Mouse (Mus musculus): ENCODE data around the gene Krtap10-10.

Krtap10-10 gene

DNA sequence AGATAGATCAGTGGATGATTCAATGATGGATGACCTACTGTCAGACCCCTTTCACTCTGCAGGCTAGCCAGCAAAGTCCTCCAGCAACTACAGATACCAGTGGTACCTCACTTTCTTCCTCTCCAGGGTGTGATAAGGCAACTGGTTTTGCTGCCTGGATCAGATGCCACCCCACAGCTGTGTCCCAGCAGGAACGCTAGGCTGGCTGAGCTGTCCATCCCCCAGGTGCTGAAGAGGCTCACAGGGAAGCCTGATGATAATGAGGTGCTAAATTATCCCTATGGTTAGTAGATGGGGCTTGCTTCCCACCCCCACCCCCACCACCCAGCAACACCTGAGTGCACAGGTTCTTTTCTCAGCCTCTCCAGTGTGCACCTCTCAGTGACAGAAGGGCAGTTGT lies 31.8 kb downstream of the Krtap10-10 start:
- 50% methylated on average over 1 of the region's 1 CpGs for WGBS

DNA sequence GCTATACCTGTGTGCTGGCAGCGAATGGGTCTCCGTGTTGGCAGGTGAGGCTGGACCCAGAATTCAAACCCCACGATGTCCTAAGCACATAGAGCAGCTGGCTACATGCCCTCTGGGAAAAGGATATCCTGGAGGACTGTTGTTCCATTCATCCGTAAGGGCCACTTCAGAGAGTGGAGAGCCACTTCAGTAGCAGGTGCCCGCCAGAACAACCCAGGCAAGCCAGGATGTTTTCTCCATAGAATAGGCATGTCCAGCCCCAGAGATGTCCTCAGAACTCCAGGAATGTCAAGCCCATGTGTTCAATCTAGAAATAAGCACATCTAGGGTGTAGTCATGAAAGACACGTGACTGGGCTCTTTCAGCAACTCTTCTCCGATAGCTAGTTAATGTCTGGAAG lies 33.9 kb downstream of the Krtap10-10 start:
- 82% methylated on average over 7 of the region's 7 CpGs for WGBS

GRCm38 (mm10) chr10:77878985-77879384 lies 43.2 kb downstream of the Krtap10-10 start:
- WGBS, result 74% methylated on average over 6 of the region's 6 CpGs

DNA sequence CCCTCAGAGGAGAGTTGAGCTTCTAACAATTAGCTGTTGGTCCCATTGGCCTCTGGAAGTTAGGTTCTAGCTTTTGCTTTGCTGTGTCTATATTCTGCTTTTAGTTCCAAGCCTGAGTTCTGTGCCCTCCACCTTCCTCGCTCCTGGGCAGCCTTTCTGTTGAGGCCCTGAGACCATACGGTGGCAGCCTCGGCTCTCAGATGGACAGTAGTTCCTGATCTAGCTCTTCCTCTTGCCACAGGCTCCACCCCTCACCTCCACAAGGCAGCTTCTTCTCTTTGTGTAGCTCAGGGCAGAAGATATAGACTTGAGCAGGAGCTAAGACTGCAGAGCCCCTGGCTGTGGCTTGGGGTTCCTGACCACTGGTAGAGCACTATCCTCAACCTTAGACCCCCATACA lies 44.6 kb downstream of the Krtap10-10 start:
- 82% methylated on average over 3 of the region's 3 CpGs for WGBS

DNA sequence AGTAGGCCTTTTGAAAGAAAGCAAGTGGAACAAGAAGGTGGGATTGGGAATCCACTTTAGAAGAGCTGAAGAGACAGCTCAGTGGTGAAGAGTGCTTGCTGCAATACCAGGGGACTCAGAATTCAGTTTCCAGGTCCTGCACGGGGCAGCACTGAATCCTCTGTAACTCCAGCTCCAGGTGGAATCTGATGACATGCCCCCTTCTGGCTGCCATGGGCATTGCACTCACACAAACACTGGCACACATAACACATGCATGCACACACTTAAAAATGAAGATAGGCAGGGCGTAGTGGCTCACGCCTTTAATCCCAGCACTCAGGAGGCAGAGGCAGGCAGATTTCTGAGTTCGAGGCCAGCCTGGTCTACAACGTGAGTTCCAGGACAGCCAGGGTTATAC lies 46.8 kb downstream of the Krtap10-10 start:
- WGBS, result 89% methylated on average over 5 of the region's 5 CpGs

GRCm38 (mm10) chr10:77886007-77886747 lies 50.4 kb downstream of the Krtap10-10 start:
- WGBS, result 67% methylated on average over 12 of the region's 12 CpGs
